Mouse (Mus musculus): ENCODE results near the gene Rnf115. TPM values are rescaled to one million over a fixed set of nuclear protein-coding genes. Genes with fewer than 3 reads are reported as not detected.
"Not testable (repeated sequence)": the region's sequence is repeated elsewhere in the genome, so short reads cannot be mapped to it uniquely, and the experiment has no call there.

The Rnf115 gene
- total RNA-seq, 2 experiments from 2014 or later = 56.0 to 62.3 TPM

- DNase-seq (ENCODE audit: extremely low spot score in 1 of 2, low spot score in 1 of 2) = peak; percentile 76 to 81
Measured at GRCm38 (mm10) chr3:96707903-96708683, 19.4 kb upstream of the Rnf115 start, which contains the start of gene Nudt17. Gene Nudt17 (minus strand): TSS chr3:96708562.

- no peak for DNase-seq (ENCODE audit: extremely low spot score in 1 of 2, low spot score in 1 of 2)
Measured at GRCm38 (mm10) chr3:96708684-96709064, 18.8 kb upstream of the Rnf115 start.

GRCm38 (mm10) chr3:96714286-96714685, 13.2 kb upstream of the Rnf115 start:
- no peak for DNase-seq (ENCODE audit: extremely low spot score in 1 of 2, low spot score in 1 of 2)

- no peak for DNase-seq (ENCODE audit: extremely low spot score in 1 of 2, low spot score in 1 of 2)
Measured at GRCm38 (mm10) chr3:96715854-96716253, 11.6 kb upstream of the Rnf115 start.

GRCm38 (mm10) chr3:96719173-96719572, 8.3 kb upstream of the Rnf115 start:
- peak; percentile 39 to 74 for DNase-seq (ENCODE audit: extremely low spot score in 1 of 2, low spot score in 1 of 2)

- DNase-seq (ENCODE audit: extremely low spot score in 1 of 2, low spot score in 1 of 2) = no peak
Measured at GRCm38 (mm10) chr3:96727828-96728633, 567 bp downstream of the Rnf115 start.

GRCm38 (mm10) chr3:96728634-96729402, 1.4 kb downstream of the Rnf115 start:
- no peak for DNase-seq (ENCODE audit: extremely low spot score in 1 of 2, low spot score in 1 of 2)

- DNase-seq (ENCODE audit: extremely low spot score in 1 of 2, low spot score in 1 of 2) = no peak
Measured at GRCm38 (mm10) chr3:96729403-96729784, 1.9 kb downstream of the Rnf115 start.

GRCm38 (mm10) chr3:96730785-96731184, 3.3 kb downstream of the Rnf115 start:
- DNase-seq (ENCODE audit: extremely low spot score in 1 of 2, low spot score in 1 of 2) = no peak

- no peak for DNase-seq (ENCODE audit: extremely low spot score in 1 of 2, low spot score in 1 of 2)
Measured at GRCm38 (mm10) chr3:96733984-96734383, 6.5 kb downstream of the Rnf115 start.

GRCm38 (mm10) chr3:96735200-96735599, 7.7 kb downstream of the Rnf115 start:
- no peak for DNase-seq (ENCODE audit: extremely low spot score in 1 of 2, low spot score in 1 of 2)

- DNase-seq (ENCODE audit: extremely low spot score in 1 of 2, low spot score in 1 of 2) = no peak
Measured at GRCm38 (mm10) chr3:96737013-96737740, 9.7 kb downstream of the Rnf115 start.

- DNase-seq (ENCODE audit: extremely low spot score in 1 of 2, low spot score in 1 of 2) = no peak
Measured at GRCm38 (mm10) chr3:96737995-96738394, 10.5 kb downstream of the Rnf115 start.

- DNase-seq (ENCODE audit: extremely low spot score in 1 of 2, low spot score in 1 of 2) = not testable (repeated sequence)
Measured at GRCm38 (mm10) chr3:96740279-96740678, 12.8 kb downstream of the Rnf115 start.

GRCm38 (mm10) chr3:96744348-96744747, 16.9 kb downstream of the Rnf115 start:
- no peak for DNase-seq (ENCODE audit: extremely low spot score in 1 of 2, low spot score in 1 of 2)

GRCm38 (mm10) chr3:96746829-96747228, 19.4 kb downstream of the Rnf115 start:
- no peak for DNase-seq (ENCODE audit: extremely low spot score in 1 of 2, low spot score in 1 of 2)

GRCm38 (mm10) chr3:96755935-96756334, 28.5 kb downstream of the Rnf115 start:
- DNase-seq (ENCODE audit: extremely low spot score in 1 of 2, low spot score in 1 of 2) = no peak

GRCm38 (mm10) chr3:96757691-96758090, 30.2 kb downstream of the Rnf115 start:
- no peak for DNase-seq (ENCODE audit: extremely low spot score in 1 of 2, low spot score in 1 of 2)

GRCm38 (mm10) chr3:96759695-96760094, 32.2 kb downstream of the Rnf115 start:
- no peak for DNase-seq (ENCODE audit: extremely low spot score in 1 of 2, low spot score in 1 of 2)

- no peak for DNase-seq (ENCODE audit: extremely low spot score in 1 of 2, low spot score in 1 of 2)
Measured at GRCm38 (mm10) chr3:96764528-96764927, 37.1 kb downstream of the Rnf115 start.

All from layer of hippocampus, postnatal 25 days (tissue).